Mouse (Mus musculus): ENCODE results near the gene Gm21866. TPM values are rescaled to one million over a fixed set of nuclear protein-coding genes. Genes with fewer than 3 reads are reported as not detected.

Gm21866 gene
- not detected in 4 replicates for total RNA-seq (2023)

DNA sequence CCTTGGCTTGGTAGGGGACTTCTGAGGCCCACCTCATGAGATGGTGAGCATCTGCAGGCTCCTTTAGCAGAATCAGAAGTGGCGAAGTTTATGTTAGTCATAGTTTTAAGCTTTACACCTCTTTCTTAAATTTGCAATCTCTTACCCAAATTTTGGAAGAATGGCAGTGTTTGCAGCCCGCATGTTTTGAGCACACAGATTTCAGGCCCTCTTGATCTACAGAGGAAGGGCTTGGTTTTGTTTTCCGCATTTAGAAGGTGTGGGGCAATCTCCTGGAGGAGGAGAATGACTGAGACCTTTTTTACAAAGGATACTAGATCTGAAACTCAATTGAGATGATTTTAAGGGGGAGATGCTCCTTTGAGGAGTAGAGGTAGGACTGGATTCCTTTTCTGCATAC, at the start of gene Gm21866:
Gene Gm21866 (minus strand): TSS at position 101 of the 400 bp plus-strand sequence.

GRCm38 (mm10) chrY:13493726-13494125, 28.3 kb upstream of the Gm21866 start, which contains the start of gene Gm20773:
Gene Gm20773, plus strand, starts transcription at chrY:13494026.

Other genes with a start within 250 kb of the Gm21866 start
- gene Gm21828, start 241.7 kb downstream of the Gm21866 start, total RNA-seq (2023), result not detected in 4 replicates
- not detected in 4 replicates for gene Gm21440, start 213.2 kb downstream of the Gm21866 start, total RNA-seq (2023)
- gene Gm21454, start 213.1 kb downstream of the Gm21866 start, total RNA-seq (2023), result not detected in 4 replicates
- gene Gm21725, start 116.5 kb downstream of the Gm21866 start, total RNA-seq (2023), result not detected in 4 replicates
- not detected in 4 replicates for gene Gm20773, start 28.4 kb upstream of the Gm21866 start, total RNA-seq (2023)